Mouse (Mus musculus) midbrain, embryonic 12.5 days (tissue): Measurements from ENCODE around the gene Tiam1. TPM values are rescaled to one million over a fixed set of nuclear protein-coding genes. Genes with fewer than 3 reads are reported as not detected.

Experiments
- ATAC-seq: fragments of 200-750 bp; cut with Nextera tagmentation; 2 replicates; pipeline ENCODE4 v1.8.0; 2017; ENCODE audit warnings: low read depth, moderate TSS enrichment, moderate library complexity; ENCODE audit not compliant: low FRiP score
- H3K27ac ChIP-seq: fragments of 300-500 bp; sonication (generic); replicated peaks from 2 replicates; pipeline ENCODE4 v1.5.1; 2016; ENCODE audit warnings: mild to moderate bottlenecking
- H3K27me3 ChIP-seq: fragments of 300-500 bp; sonication (generic); 2 replicates; pipeline ENCODE4 v1.6.1; 2016; ENCODE audit warnings: mild to moderate bottlenecking
- H3K36me3 ChIP-seq: fragments of 300-500 bp; sonication (generic); 2 replicates; pipeline ENCODE4 v1.6.1; 2016
- H3K4me1 ChIP-seq: fragments of 300-500 bp; sonication (generic); 2 replicates; pipeline ENCODE4 v1.6.1; 2016
- H3K4me2 ChIP-seq: fragments of 300-500 bp; sonication (generic); replicated peaks from 2 replicates; pipeline ENCODE4 v1.6.1; 2016; ENCODE audit warnings: mild to moderate bottlenecking, moderate library complexity
- H3K4me3 ChIP-seq: fragments of 300-500 bp; sonication (generic); 2 replicates; pipeline ENCODE4 v1.5.1; 2016; ENCODE audit warnings: mild to moderate bottlenecking
- H3K9ac ChIP-seq: fragments of 300-500 bp; sonication (generic); replicated peaks from 2 replicates; pipeline ENCODE4 v1.6.1; 2016; ENCODE audit warnings: mild to moderate bottlenecking, moderate library complexity
- H3K9me3 ChIP-seq: fragments of 300-500 bp; sonication (generic); 2 replicates; pipeline ENCODE4 v1.6.1; 2016; ENCODE audit warnings: mild to moderate bottlenecking
- WGBS: fragments of 180-500 bp; shearing (Covaris S2); methylation state at CpG from one replicate; pipeline ENCODE4 v1.1.7; 2016; 5-methylcytosine and 5-hydroxymethylcytosine counted together
- polyA plus RNA-seq: library from polyadenylated mRNA; unstranded; fragments of >200 nt; fragmentation: Nextera tagmentation; extraction: Ambion mirVana; gene quantifications from 2 replicates; pipeline ENCODE4 v1.2.1, GENCODE M21; 2016

Gene Tiam1
- polyA plus RNA-seq, 1 experiment from 2014 or later: 23.8 TPM

DNA sequence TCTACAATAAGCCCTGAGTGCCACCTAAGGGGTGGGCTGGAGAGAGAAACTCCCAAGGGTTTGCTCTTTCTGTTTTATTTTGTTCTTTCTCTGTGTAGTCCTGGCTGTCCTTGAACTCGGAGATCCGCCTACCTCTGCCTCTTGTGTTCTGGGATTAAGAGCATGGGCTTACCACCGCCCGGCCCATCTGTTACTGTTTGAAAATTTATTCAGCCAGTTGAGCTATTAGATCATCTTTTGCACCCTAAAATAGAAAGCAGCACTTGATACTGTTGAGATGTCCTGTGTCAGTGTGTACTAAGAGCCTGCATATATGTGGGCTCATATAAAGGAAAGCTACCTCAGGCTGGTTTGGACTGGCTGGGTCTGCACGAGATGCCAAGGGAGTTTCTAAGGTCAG is 303.7 kb downstream of the Tiam1 start:
- no peak overlapping the region for H3K4me3 ChIP-seq
- no peak overlapping the region for H3K9ac ChIP-seq
- H3K27me3 ChIP-seq: no peaks in the 10 kb centered on the region
- no peak for ATAC-seq
- no peaks in the 10 kb centered on the region for H3K9me3 ChIP-seq
- 86% methylated on average over 5 of the region's 5 CpGs for WGBS
- H3K36me3 ChIP-seq: 0 out of 2 replicates have a peak, but pooled peaks cover 3% of the 10 kb centered on the region
- H3K4me1 ChIP-seq: no peaks in the 10 kb centered on the region; the same call in 1 of the 2 replicates
- no peak overlapping the region for H3K4me2 ChIP-seq
- H3K27ac ChIP-seq: no peak overlapping the region

- H3K36me3 ChIP-seq: 0 out of 2 replicates have a peak, but pooled peaks cover 3% of the 10 kb centered on the region
- ATAC-seq: no peak
These were observed 306.5 kb downstream of the Tiam1 start for GRCm38 (mm10) chr16:89837096-89837495.

DNA sequence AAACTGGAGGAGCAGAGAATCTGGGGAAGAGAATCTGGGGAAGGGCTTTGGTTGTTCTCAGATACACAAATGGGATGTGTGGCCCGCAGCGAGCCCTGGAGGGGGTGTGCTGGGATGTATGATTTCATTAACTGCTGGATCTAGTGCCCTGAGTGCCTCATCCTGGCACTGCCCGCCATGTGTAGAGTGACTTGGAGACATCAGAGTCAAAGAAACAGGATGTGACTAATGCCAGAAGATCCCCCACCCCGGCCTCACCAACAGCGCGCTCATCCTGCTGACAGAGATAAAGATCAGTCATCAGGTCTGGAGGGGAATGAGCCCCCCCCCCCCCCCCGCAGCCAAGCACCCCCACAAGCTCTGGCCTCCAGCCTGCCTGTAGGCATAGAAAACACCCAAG is 308.0 kb downstream of the Tiam1 start:
- 0 out of 2 replicates have a peak, but pooled peaks cover 3% of the 10 kb centered on the region for H3K36me3 ChIP-seq
- no peaks in the 10 kb centered on the region for H3K4me1 ChIP-seq
- H3K27me3 ChIP-seq: no peaks in the 10 kb centered on the region
- no peaks in the 10 kb centered on the region for H3K9me3 ChIP-seq
- no peak for ATAC-seq
- H3K4me2 ChIP-seq: no peak overlapping the region
- 85% methylated on average over 7 of the region's 7 CpGs for WGBS
- H3K9ac ChIP-seq: 0 out of 2 replicates have a peak overlapping the region, but pooled peaks have one; percentile 24
- no peak overlapping the region for H3K4me3 ChIP-seq
- no peak overlapping the region for H3K27ac ChIP-seq

More at GRCm38 (mm10) chr16:89837096-89837495, 306.5 kb downstream of the Tiam1 start:
- Histone ChIP-seq H3K27ac (no peak overlapping the region), H3K27me3 (no peaks in the 10 kb centered on the region), H3K4me2 (no peak overlapping the region), H3K4me3 (no peak overlapping the region), H3K9me3 (no peaks in the 10 kb centered on the region), H3K9ac (no peak overlapping the region), H3K4me1 (no peaks in the 10 kb centered on the region)
- WGBS: 76% methylated on average over 9 of the region's 9 CpGs

- H3K4me2 ChIP-seq: no peak overlapping the region
- ATAC-seq: no peak
- WGBS: 88% methylated on average over 11 of the region's 11 CpGs
- no peaks in the 10 kb centered on the region for H3K4me1 ChIP-seq
- no peaks in the 10 kb centered on the region for H3K27me3 ChIP-seq
- 0 out of 2 replicates have a peak, but pooled peaks cover 3% of the 10 kb centered on the region for H3K36me3 ChIP-seq
- no peak overlapping the region for H3K9ac ChIP-seq
- H3K27ac ChIP-seq: no peak overlapping the region
- H3K4me3 ChIP-seq: no peak overlapping the region
- no peaks in the 10 kb centered on the region for H3K9me3 ChIP-seq
These were observed 310.6 kb downstream of the Tiam1 start for GRCm38 (mm10) chr16:89833011-89833410.

GRCm38 (mm10) chr16:89831172-89831571 is 312.4 kb downstream of the Tiam1 start:
- H3K36me3 ChIP-seq: 0 out of 2 replicates have a peak, but pooled peaks cover 3% of the 10 kb centered on the region
- H3K4me3 ChIP-seq: no peak overlapping the region
- H3K27me3 ChIP-seq: no peaks in the 10 kb centered on the region
- no peaks in the 10 kb centered on the region for H3K4me1 ChIP-seq
- no peak overlapping the region for H3K9ac ChIP-seq
- no peak overlapping the region for H3K27ac ChIP-seq
- H3K4me2 ChIP-seq: no peak overlapping the region
- ATAC-seq: no peak
- H3K9me3 ChIP-seq: no peaks in the 10 kb centered on the region
- WGBS: 30% methylated on average over 10 of the region's 10 CpGs

DNA sequence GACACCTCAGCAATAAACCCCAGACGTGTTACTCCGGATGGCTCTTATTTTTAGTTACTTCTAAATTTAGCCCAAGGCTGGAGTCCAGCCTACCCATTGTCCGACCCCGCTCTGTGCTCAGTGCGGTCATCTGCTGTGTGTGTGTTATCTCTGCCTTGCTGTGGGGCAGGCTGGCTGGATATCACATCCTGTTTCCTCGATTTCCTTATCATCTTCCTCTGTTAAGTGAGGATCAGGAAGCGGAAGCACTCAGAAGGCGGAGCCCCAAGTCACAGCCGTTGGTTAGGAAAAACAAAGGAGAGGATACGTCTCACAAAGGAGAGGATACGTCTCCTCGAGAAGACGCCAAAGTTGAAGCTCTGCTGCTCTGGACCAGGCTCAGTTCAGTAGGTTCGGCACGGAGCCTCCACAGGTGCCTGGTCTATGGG is 313.3 kb downstream of the Tiam1 start:
- no peaks in the 10 kb centered on the region for H3K4me1 ChIP-seq
- no peak overlapping the region for H3K27ac ChIP-seq
- no peak overlapping the region for H3K9ac ChIP-seq
- no peaks in the 10 kb centered on the region for H3K9me3 ChIP-seq
- WGBS: 84% methylated on average over 15 of the region's 15 CpGs
- ATAC-seq: no peak
- 0 out of 2 replicates have a peak, but pooled peaks cover 3% of the 10 kb centered on the region for H3K36me3 ChIP-seq
- no peaks in the 10 kb centered on the region for H3K27me3 ChIP-seq
- H3K4me2 ChIP-seq: no peak overlapping the region
- no peak overlapping the region for H3K4me3 ChIP-seq

DNA sequence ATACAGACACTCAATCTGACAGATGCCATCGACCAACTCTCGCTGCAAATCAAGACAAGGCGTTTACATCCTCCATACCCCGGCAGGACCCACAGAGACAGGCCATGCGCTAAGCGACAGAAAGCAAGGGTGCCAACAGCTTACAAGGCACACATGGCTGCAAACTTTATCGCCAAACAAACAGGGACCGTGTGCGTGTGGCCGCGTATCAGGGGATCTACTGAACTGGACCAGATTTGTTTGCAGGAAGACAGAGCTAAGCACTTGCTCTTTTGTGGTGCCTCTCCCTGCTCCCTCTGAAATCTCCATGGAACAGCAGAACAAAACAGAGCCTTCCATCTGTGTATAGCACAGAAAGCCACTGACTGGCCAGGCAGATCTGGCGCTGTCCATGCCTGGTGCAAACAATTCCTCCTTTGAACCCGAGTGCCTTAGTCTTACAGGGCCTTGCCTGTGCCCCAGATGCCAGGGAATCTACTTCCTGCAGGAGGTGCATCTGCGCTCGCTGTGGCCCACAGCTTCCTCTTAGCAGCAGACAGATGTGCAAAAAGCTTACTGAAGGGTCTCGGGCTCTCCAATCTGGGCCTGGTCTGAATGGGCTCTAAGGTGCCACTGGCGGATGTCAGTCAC is 316.0 kb downstream of the Tiam1 start:
- WGBS: 74% methylated on average over 17 of the region's 17 CpGs
- ATAC-seq: peak; percentile 32

DNA sequence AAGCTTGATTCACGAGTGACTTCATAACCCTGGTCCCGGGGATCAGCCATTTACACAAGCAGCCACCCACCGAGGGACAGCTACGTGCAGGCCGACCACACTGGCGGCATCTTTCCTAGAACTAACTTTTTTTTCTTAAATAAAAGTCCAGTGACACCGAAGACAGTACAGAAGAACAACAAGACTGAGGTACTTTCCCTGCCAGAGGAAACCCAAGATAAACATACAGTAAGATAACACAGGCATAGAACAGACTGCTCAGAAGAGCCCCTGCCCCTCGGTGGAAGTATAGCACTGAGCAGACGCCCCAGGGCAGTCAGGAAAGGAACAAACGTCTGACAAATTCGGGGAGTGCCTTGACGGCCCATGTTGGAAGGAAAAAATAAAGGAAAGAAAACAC is 317.7 kb downstream of the Tiam1 start:
- H3K27me3 ChIP-seq: no peaks in the 10 kb centered on the region; the same call in 1 of the 2 replicates
- 74% methylated on average over 12 of the region's 12 CpGs for WGBS
- ATAC-seq: no peak

More for the DNA sequence above, 316.0 kb downstream of the Tiam1 start:
- no peaks in the 10 kb centered on the region for H3K9me3 ChIP-seq
- no peak overlapping the region for H3K4me2 ChIP-seq
- H3K27me3 ChIP-seq: no peaks in the 10 kb centered on the region
- no peaks in the 10 kb centered on the region for H3K36me3 ChIP-seq
- 0 out of 2 replicates have a peak overlapping the region, but pooled peaks have one; percentile 32 for H3K27ac ChIP-seq
- H3K4me1 ChIP-seq: no peaks in the 10 kb centered on the region
- no peak overlapping the region for H3K9ac ChIP-seq
- no peak overlapping the region for H3K4me3 ChIP-seq

GRCm38 (mm10) chr16:89822882-89823281 is 320.7 kb downstream of the Tiam1 start:
- H3K27ac ChIP-seq: no peak overlapping the region
- H3K9me3 ChIP-seq: no peaks in the 10 kb centered on the region
- WGBS: 83% methylated on average over 6 of the region's 6 CpGs
- no peak overlapping the region for H3K4me2 ChIP-seq
- no peak overlapping the region for H3K9ac ChIP-seq
- no peak overlapping the region for H3K4me3 ChIP-seq
- H3K36me3 ChIP-seq: no peaks in the 10 kb centered on the region
- ATAC-seq: no peak
- H3K4me1 ChIP-seq: peaks cover 9% of the 10 kb centered on the region
- H3K27me3 ChIP-seq: peaks cover 22% of the 10 kb centered on the region

More for the DNA sequence above, 317.7 kb downstream of the Tiam1 start:
- no peaks in the 10 kb centered on the region for H3K9me3 ChIP-seq
- H3K4me2 ChIP-seq: no peak overlapping the region
- no peaks in the 10 kb centered on the region for H3K4me1 ChIP-seq
- no peaks in the 10 kb centered on the region for H3K36me3 ChIP-seq
- no peak overlapping the region for H3K27ac ChIP-seq
- H3K9ac ChIP-seq: no peak overlapping the region
- no peak overlapping the region for H3K4me3 ChIP-seq

DNA sequence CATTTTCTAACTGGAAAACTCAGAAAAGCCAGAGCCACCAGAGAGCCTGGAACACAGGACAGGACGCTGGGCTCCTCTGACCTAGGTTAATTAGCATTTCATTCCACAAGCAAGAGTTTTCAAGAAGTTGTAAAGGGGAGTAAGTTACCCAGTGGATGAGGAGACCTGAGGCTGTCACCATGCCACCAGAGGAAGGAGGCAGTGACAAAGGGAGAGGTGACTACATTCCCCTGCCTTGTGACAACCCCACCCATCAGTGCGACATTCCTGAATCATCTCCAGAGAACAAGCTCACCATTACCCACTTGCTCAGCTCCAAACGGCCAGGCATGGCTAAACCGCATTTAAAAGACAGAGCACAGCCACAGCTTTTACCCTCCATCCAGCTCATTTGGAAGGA is 324.9 kb downstream of the Tiam1 start:
- no peak overlapping the region for H3K27ac ChIP-seq
- no peaks in the 10 kb centered on the region for H3K36me3 ChIP-seq
- H3K9me3 ChIP-seq: no peaks in the 10 kb centered on the region
- no peak for ATAC-seq
- H3K27me3 ChIP-seq: peaks cover 43% of the 10 kb centered on the region
- WGBS: 39% methylated on average over 4 of the region's 4 CpGs
- H3K9ac ChIP-seq: no peak overlapping the region
- peaks cover 32% of the 10 kb centered on the region for H3K4me1 ChIP-seq
- H3K4me3 ChIP-seq: no peak overlapping the region
- peak overlapping the region; percentile 69; the same call in 1 of the 2 replicates for H3K4me2 ChIP-seq

GRCm38 (mm10) chr16:89817861-89818630 is 325.5 kb downstream of the Tiam1 start:
- 3% methylated on average over 38 of the region's 38 CpGs for WGBS
- Histone ChIP-seq H3K4me2 (peak overlapping the region; percentile 69), H3K4me3 (peak overlapping the region; percentile 40), H3K27me3 (peaks cover 43% of the 10 kb centered on the region), H3K9ac (peak overlapping the region; percentile 46), H3K9me3 (no peaks in the 10 kb centered on the region), H3K36me3 (no peaks in the 10 kb centered on the region), H3K4me1 (peaks cover 35% of the 10 kb centered on the region), H3K27ac (no peak overlapping the region)
- peak; percentile 48 for ATAC-seq

DNA sequence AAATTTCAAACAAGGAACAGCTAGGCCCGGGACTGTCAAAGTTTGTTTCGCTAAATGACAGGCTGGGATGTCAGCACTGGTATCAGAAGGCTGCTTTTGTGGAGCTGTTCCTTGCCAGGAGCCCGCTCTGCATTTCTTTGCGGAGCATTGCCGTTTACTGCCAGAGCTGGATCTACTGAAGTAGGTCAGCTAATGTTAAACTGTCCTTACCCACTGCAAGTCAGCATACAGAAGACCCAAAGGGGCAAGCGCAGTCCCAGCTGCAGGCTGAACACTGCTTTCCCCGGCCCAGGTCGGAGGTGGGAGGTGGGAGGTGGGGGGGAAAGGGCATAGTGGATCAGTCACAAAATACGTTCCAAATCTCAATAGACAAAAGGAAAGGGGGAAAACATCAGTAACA is 326.3 kb downstream of the Tiam1 start:
- WGBS: 3% methylated on average over 9 of the region's 9 CpGs
- no peak overlapping the region for H3K27ac ChIP-seq

More for the DNA sequence above, 326.3 kb downstream of the Tiam1 start:
- Histone ChIP-seq H3K36me3 (no peaks in the 10 kb centered on the region), H3K4me2 (peak overlapping the region; percentile 69), H3K9ac (0 out of 2 replicates have a peak overlapping the region, but pooled peaks have one; percentile 21), H3K9me3 (no peaks in the 10 kb centered on the region), H3K4me3 (peak overlapping the region; percentile 40), H3K4me1 (peaks cover 35% of the 10 kb centered on the region), H3K27me3 (peaks cover 43% of the 10 kb centered on the region)
- ATAC-seq: no peak
